Mouse (Mus musculus) midbrain, postnatal 0 days (tissue): Measurements from ENCODE around the gene Kiss1r. TPM values are rescaled to one million over a fixed set of nuclear protein-coding genes. Genes with fewer than 3 reads are reported as not detected.
A peak's percentile ranks its signal among the peaks of the same experiment; 100 is the strongest.
"Not testable (repeated sequence)": the region's sequence is repeated elsewhere in the genome, so short reads cannot be mapped to it uniquely, and the experiment has no call there.

Source experiments
- ATAC-seq: fragments of 200-750 bp; cut with Nextera tagmentation; 2 replicates; pipeline ENCODE4 v1.8.0; 2017; ENCODE audit warnings: moderate number of reproducible peaks, mild to moderate bottlenecking, moderate TSS enrichment, moderate library complexity; ENCODE audit not compliant: low FRiP score
- DNase-seq: peaks from one replicate; pipeline ENCODE4 v3.0.0-alpha.2; 2015; ENCODE audit warnings: low spot score
- H3K27ac ChIP-seq: fragments of 300-500 bp; sonication (generic); 2 replicates; pipeline ENCODE4 v1.5.1; 2014; ENCODE audit warnings: low read depth, mild to moderate bottlenecking, low read length, mixed read lengths
- H3K27me3 ChIP-seq: fragments of 300-500 bp; sonication (generic); 2 replicates; pipeline ENCODE4 v1.6.1; 2014; ENCODE audit warnings: low read length, control low read depth, mixed read lengths; ENCODE audit not compliant: insufficient read depth
- H3K36me3 ChIP-seq: fragments of 300-500 bp; sonication (generic); 2 replicates; pipeline ENCODE4 v1.6.1; 2014; ENCODE audit warnings: low read length, control low read depth, mixed read lengths; ENCODE audit not compliant: insufficient read depth
- H3K4me1 ChIP-seq: fragments of 300-500 bp; sonication (generic); 2 replicates; pipeline ENCODE4 v1.6.1; 2014; ENCODE audit warnings: mild to moderate bottlenecking, control low read depth, antibody characterized with exemption, low read length, mixed read lengths; ENCODE audit not compliant: insufficient read depth
- H3K4me2 ChIP-seq: fragments of 300-500 bp; sonication (generic); 2 replicates; pipeline ENCODE4 v1.6.1; 2014; ENCODE audit warnings: low read depth, mild to moderate bottlenecking, low read length, mixed read lengths; ENCODE audit not compliant: poor library complexity, severe bottlenecking
- H3K4me3 ChIP-seq: fragments of 300-500 bp; sonication (generic); 2 replicates; pipeline ENCODE4 v1.5.1; 2014; ENCODE audit warnings: low read depth, mild to moderate bottlenecking, low read length, moderate library complexity
- H3K9ac ChIP-seq: fragments of 300-500 bp; sonication (generic); replicated peaks from 2 replicates; pipeline ENCODE4 v1.6.1; 2014; ENCODE audit warnings: mild to moderate bottlenecking, low read length, moderate library complexity, mixed read lengths; ENCODE audit not compliant: poor library complexity, severe bottlenecking
- H3K9me3 ChIP-seq: fragments of 300-500 bp; sonication (generic); 2 replicates; pipeline ENCODE4 v1.6.1; 2016; ENCODE audit warnings: low read length, control low read depth
- CTCF ChIP-seq: IDR thresholded peaks from 2 replicates; pipeline ENCODE4 v1.5.1; 2016; ENCODE audit warnings: antibody characterized with exemption, mild to moderate bottlenecking
- WGBS: fragments of 180-500 bp; shearing (Covaris S2); extraction: QIAGEN DNeasy Blood & Tissue Kit; methylation state at CpG from one replicate; pipeline ENCODE4 v1.1.7; 2014; 5-methylcytosine and 5-hydroxymethylcytosine counted together
- polyA plus RNA-seq: library from polyadenylated mRNA; unstranded; fragments of >200 nt; fragmentation: Nextera tagmentation; extraction: Ambion mirVana; gene quantifications from 2 replicates; pipeline ENCODE4 v1.2.1, GENCODE M21; 2015
- total RNA-seq: library from RNA; depleted of rRNA; stranded (reverse); fragments of >200 nt; gene quantifications from 2 replicates; pipeline ENCODE4 v1.2.3, GENCODE M21; 2014

Kiss1r gene
- total and polyA plus RNA-seq, 2 experiments from 2014 or later: 4.4 to 9.6 TPM

- H3K4me2 ChIP-seq: no peak within 1 kb of the TSS
- WGBS: 33% methylated on average over 5 of the region's 5 CpGs
- peaks cover 10% of the 10 kb centered on the region; the same call in 1 of the 2 replicates for H3K36me3 ChIP-seq
- no peaks in the 10 kb centered on the region for H3K27me3 ChIP-seq
- H3K9me3 ChIP-seq: no peaks in the 10 kb centered on the region
- ATAC-seq (no peak), DNase-seq (no peak)
- no peak within 1 kb of the TSS for H3K9ac ChIP-seq
- H3K4me3 ChIP-seq: no peak within 1 kb of the TSS
- H3K27ac ChIP-seq: no peak within 1 kb of the TSS
- TF ChIP-seq CTCF: no peak
- no peaks in the 10 kb centered on the region for H3K4me1 ChIP-seq
Observed at GRCm38 (mm10) chr10:79890670-79891069, 26.1 kb upstream of the Kiss1r start, which contains the start of gene Cfd. TSS of gene Cfd (plus strand) at chr10:79890853.

- H3K36me3 ChIP-seq: peaks cover 28% of the 10 kb centered on the region
- H3K4me2 ChIP-seq, H3K4me1 ChIP-seq, H3K4me3 ChIP-seq, H3K27me3 ChIP-seq, H3K9ac ChIP-seq, H3K27ac ChIP-seq, H3K9me3 ChIP-seq: not testable (repeated sequence)
- ATAC-seq: 0 out of 2 replicates have a peak, but pooled peaks have one; percentile 55
- 47% methylated on average over 22 of the region's 22 CpGs for WGBS
- peak; percentile 70 for DNase-seq
- TF ChIP-seq CTCF: peak; percentile 82
Observed at GRCm38 (mm10) chr10:79892451-79893118, 24.2 kb upstream of the Kiss1r start.

- ATAC-seq (no peak), DNase-seq (no peak)
- H3K36me3 ChIP-seq: peaks cover 31% of the 10 kb centered on the region
- H3K4me2 ChIP-seq: no peak overlapping the region
- H3K27me3 ChIP-seq: no peaks in the 10 kb centered on the region
- TF ChIP-seq CTCF: no peak
- 85% methylated on average over 15 of the region's 16 CpGs for WGBS
- no peaks in the 10 kb centered on the region for H3K9me3 ChIP-seq
- no peak overlapping the region for H3K9ac ChIP-seq
- no peak overlapping the region for H3K27ac ChIP-seq
- H3K4me1 ChIP-seq: no peaks in the 10 kb centered on the region
- no peak overlapping the region for H3K4me3 ChIP-seq
Observed at GRCm38 (mm10) chr10:79896306-79896705, 20.5 kb upstream of the Kiss1r start.

GRCm38 (mm10) chr10:79896814-79897213 is 20.0 kb upstream of the Kiss1r start:
- no peaks in the 10 kb centered on the region for H3K4me1 ChIP-seq
- no peaks in the 10 kb centered on the region for H3K27me3 ChIP-seq
- no peaks in the 10 kb centered on the region for H3K9me3 ChIP-seq
- H3K27ac ChIP-seq: no peak overlapping the region
- ATAC-seq: no peak
- no peak for TF ChIP-seq CTCF
- no peak for DNase-seq
- peaks cover 31% of the 10 kb centered on the region for H3K36me3 ChIP-seq
- no peak overlapping the region for H3K4me3 ChIP-seq
- no peak overlapping the region for H3K4me2 ChIP-seq
- 93% methylated on average over 13 of the region's 13 CpGs for WGBS
- H3K9ac ChIP-seq: no peak overlapping the region

GRCm38 (mm10) chr10:79897316-79898245 is 19.2 kb upstream of the Kiss1r start:
- DNase-seq: no peak
- no peak overlapping the region for H3K9ac ChIP-seq
- H3K4me3 ChIP-seq: no peak overlapping the region
- H3K9me3 ChIP-seq: no peaks in the 10 kb centered on the region
- no peaks in the 10 kb centered on the region for H3K4me1 ChIP-seq
- WGBS: 56% methylated on average over 20 of the region's 20 CpGs
- no peak overlapping the region for H3K27ac ChIP-seq
- ATAC-seq: no peak
- H3K4me2 ChIP-seq: no peak overlapping the region
- TF ChIP-seq CTCF: no peak
- H3K36me3 ChIP-seq: peaks cover 35% of the 10 kb centered on the region
- H3K27me3 ChIP-seq: no peaks in the 10 kb centered on the region
